Mouse (Mus musculus) lung, postnatal 0 days (tissue): ENCODE measurements at regions not wholly inside any gene's neighbourhood (a gene's known extent, or its start where the extent isn't known, plus 50 kb on each side); places are given as distances from the start of the nearest gene placed in this dataset.

Experiments
- ATAC-seq: fragments of 200-750 bp; cut with Nextera tagmentation; 2 replicates; pipeline ENCODE4 v1.8.0; 2017; ENCODE audit warnings: moderate library complexity
- DNase-seq: peaks from one replicate; pipeline ENCODE4 v3.0.0-alpha.2; 2016; ENCODE audit warnings: low spot score
- H3K27ac ChIP-seq: fragments of 300-500 bp; sonication (generic); 2 replicates; pipeline ENCODE4 v1.5.1; 2014; ENCODE audit warnings: antibody characterized with exemption, mild to moderate bottlenecking, low read length, mixed read lengths
- H3K27me3 ChIP-seq: fragments of 300-500 bp; sonication (generic); replicated peaks from 2 replicates; pipeline ENCODE4 v1.6.1; 2014; ENCODE audit warnings: low read length, mixed read lengths; ENCODE audit not compliant: insufficient read depth
- H3K36me3 ChIP-seq: fragments of 300-500 bp; sonication (generic); 2 replicates; pipeline ENCODE4 v1.6.1; 2014; ENCODE audit warnings: low read length, mixed read lengths; ENCODE audit not compliant: insufficient read depth
- H3K4me1 ChIP-seq: fragments of 300-500 bp; sonication (generic); 2 replicates; pipeline ENCODE4 v1.6.1; 2014; ENCODE audit warnings: antibody characterized with exemption, low read depth, low read length, mixed read lengths; ENCODE audit not compliant: insufficient read depth
- H3K4me2 ChIP-seq: fragments of 300-500 bp; sonication (generic); replicated peaks from 2 replicates; pipeline ENCODE4 v1.6.1; 2014; ENCODE audit warnings: low read depth, mild to moderate bottlenecking, low read length, moderate library complexity, mixed read lengths
- H3K4me3 ChIP-seq: fragments of 300-500 bp; sonication (generic); 2 replicates; pipeline ENCODE4 v1.5.1; 2014; ENCODE audit warnings: low read depth, low read length
- H3K9ac ChIP-seq: fragments of 300-500 bp; sonication (generic); replicated peaks from 2 replicates; pipeline ENCODE4 v1.6.1; 2014; ENCODE audit warnings: low read depth, mild to moderate bottlenecking
- H3K9me3 ChIP-seq: fragments of 300-500 bp; sonication (generic); 2 replicates; pipeline ENCODE4 v1.6.1; 2016; ENCODE audit warnings: low read length, mixed read lengths
- CTCF ChIP-seq: IDR thresholded peaks from 2 replicates; pipeline ENCODE4 v1.5.1; 2016; ENCODE audit warnings: antibody characterized with exemption, mild to moderate bottlenecking
- EP300 ChIP-seq: IDR thresholded peaks from 2 replicates; pipeline ENCODE4 v1.6.1; 2016; ENCODE audit warnings: antibody characterized with exemption, mild to moderate bottlenecking, control low read depth
- WGBS: fragments of 180-500 bp; shearing (Covaris S2); extraction: QIAGEN DNeasy Blood & Tissue Kit; methylation state at CpG from one replicate; pipeline ENCODE4 v1.1.7; 2014; 5-methylcytosine and 5-hydroxymethylcytosine counted together

GRCm38 (mm10) chr6:11404101-11404500 is 503.2 kb downstream of the Ndufa4 start:
- no peak for DNase-seq
- no peaks in the 10 kb centered on the region for H3K27me3 ChIP-seq
- no peaks in the 10 kb centered on the region for H3K9me3 ChIP-seq
- no peak for ATAC-seq
- 37% methylated on average over 2 of the region's 2 CpGs for WGBS
- H3K4me1 ChIP-seq: no peaks in the 10 kb centered on the region
- no peak overlapping the region for H3K27ac ChIP-seq
- no peak overlapping the region for H3K9ac ChIP-seq
- H3K4me2 ChIP-seq: no peak overlapping the region
- H3K4me3 ChIP-seq: no peak overlapping the region
- no peak for TF ChIP-seq EP300
- no peak for TF ChIP-seq CTCF
- H3K36me3 ChIP-seq: no peaks in the 10 kb centered on the region

GRCm38 (mm10) chr6:11359088-11359487 is 548.2 kb downstream of the Ndufa4 start:
- DNase-seq: no peak
- TF ChIP-seq CTCF (no peak), EP300 (no peak)
- H3K4me3 ChIP-seq: no peak overlapping the region
- H3K9me3 ChIP-seq: no peaks in the 10 kb centered on the region
- WGBS: 63% methylated on average over 1 of the region's 1 CpGs
- no peak overlapping the region for H3K9ac ChIP-seq
- no peak overlapping the region for H3K27ac ChIP-seq
- H3K4me1 ChIP-seq: no peaks in the 10 kb centered on the region
- ATAC-seq: no peak
- no peaks in the 10 kb centered on the region for H3K36me3 ChIP-seq
- H3K4me2 ChIP-seq: no peak overlapping the region
- no peaks in the 10 kb centered on the region for H3K27me3 ChIP-seq

GRCm38 (mm10) chr6:11353599-11353998 is 553.7 kb downstream of the Ndufa4 start:
- H3K27ac ChIP-seq: no peak overlapping the region
- no peak for ATAC-seq
- H3K27me3 ChIP-seq: no peaks in the 10 kb centered on the region
- no peaks in the 10 kb centered on the region for H3K36me3 ChIP-seq
- H3K9me3 ChIP-seq: no peaks in the 10 kb centered on the region
- DNase-seq: peak; percentile 10
- H3K4me2 ChIP-seq: no peak overlapping the region
- no peaks in the 10 kb centered on the region for H3K4me1 ChIP-seq
- TF ChIP-seq EP300: no peak
- no peak for TF ChIP-seq CTCF
- no peak overlapping the region for H3K4me3 ChIP-seq
- WGBS: 56% methylated on average over 3 of the region's 3 CpGs
- no peak overlapping the region for H3K9ac ChIP-seq

GRCm38 (mm10) chr6:11334137-11334536 is 573.2 kb downstream of the Ndufa4 start:
- no peaks in the 10 kb centered on the region for H3K27me3 ChIP-seq
- H3K4me1 ChIP-seq: no peaks in the 10 kb centered on the region
- no peak for ATAC-seq
- TF ChIP-seq EP300 (no peak), CTCF (no peak)
- H3K27ac ChIP-seq: no peak overlapping the region
- no peak overlapping the region for H3K4me2 ChIP-seq
- 76% methylated on average over 2 of the region's 2 CpGs for WGBS
- no peaks in the 10 kb centered on the region for H3K9me3 ChIP-seq
- no peaks in the 10 kb centered on the region for H3K36me3 ChIP-seq
- H3K9ac ChIP-seq: no peak overlapping the region
- H3K4me3 ChIP-seq: no peak overlapping the region
- no peak for DNase-seq

GRCm38 (mm10) chr6:11313744-11314143 is 593.6 kb downstream of the Ndufa4 start:
- no peak for TF ChIP-seq EP300
- TF ChIP-seq CTCF: no peak
- DNase-seq (no peak), ATAC-seq (no peak)
- Histone ChIP-seq H3K9me3 (no peaks in the 10 kb centered on the region), H3K4me1 (no peaks in the 10 kb centered on the region), H3K4me3 (no peak overlapping the region), H3K36me3 (no peaks in the 10 kb centered on the region), H3K4me2 (no peak overlapping the region), H3K27ac (no peak overlapping the region), H3K27me3 (no peaks in the 10 kb centered on the region), H3K9ac (no peak overlapping the region)
- WGBS: 62% methylated on average over 3 of the region's 3 CpGs

- WGBS: 71% methylated on average over 2 of the region's 2 CpGs
- Histone ChIP-seq H3K27ac (no peak overlapping the region), H3K9me3 (no peaks in the 10 kb centered on the region), H3K36me3 (no peaks in the 10 kb centered on the region), H3K4me2 (no peak overlapping the region), H3K27me3 (no peaks in the 10 kb centered on the region), H3K9ac (no peak overlapping the region), H3K4me3 (no peak overlapping the region), H3K4me1 (no peaks in the 10 kb centered on the region)
- DNase-seq: no peak
- TF ChIP-seq CTCF: no peak
- no peak for TF ChIP-seq EP300
- no peak for ATAC-seq
Observed at GRCm38 (mm10) chr6:11305979-11306534, 601.2 kb downstream of the Ndufa4 start.

GRCm38 (mm10) chr6:11283990-11284389 is 623.3 kb downstream of the Ndufa4 start:
- ATAC-seq (no peak), DNase-seq (peak; percentile 4)
- no peak overlapping the region for H3K27ac ChIP-seq
- H3K4me2 ChIP-seq: no peak overlapping the region
- H3K27me3 ChIP-seq: no peaks in the 10 kb centered on the region
- TF ChIP-seq EP300: no peak
- TF ChIP-seq CTCF: peak; percentile 47
- H3K9me3 ChIP-seq: no peaks in the 10 kb centered on the region
- no peak overlapping the region for H3K4me3 ChIP-seq
- WGBS: 0% methylated on average over 2 of the region's 2 CpGs
- H3K36me3 ChIP-seq: no peaks in the 10 kb centered on the region
- no peaks in the 10 kb centered on the region for H3K4me1 ChIP-seq
- no peak overlapping the region for H3K9ac ChIP-seq
